Mouse (Mus musculus) thymus, postnatal 0 days (tissue): ENCODE results near the gene Tjp2. TPM values are rescaled to one million over a fixed set of nuclear protein-coding genes. Genes with fewer than 3 reads are reported as not detected.
"Not testable (repeated sequence)": the region's sequence is repeated elsewhere in the genome, so short reads cannot be mapped to it uniquely, and the experiment has no call there.

Experiments used
- DNase-seq: peaks from one replicate; pipeline ENCODE4 v3.0.0-alpha.2; 2015; ENCODE audit warnings: low spot score
- polyA plus RNA-seq: library from polyadenylated mRNA; unstranded; fragments of >200 nt; fragmentation: Nextera tagmentation; extraction: Ambion mirVana; gene quantifications from 2 replicates; pipeline ENCODE4 v1.2.1, GENCODE M21; 2015

Gene Tjp2
- polyA plus RNA-seq, 1 experiment from 2014 or later: 9.5 TPM

DNA sequence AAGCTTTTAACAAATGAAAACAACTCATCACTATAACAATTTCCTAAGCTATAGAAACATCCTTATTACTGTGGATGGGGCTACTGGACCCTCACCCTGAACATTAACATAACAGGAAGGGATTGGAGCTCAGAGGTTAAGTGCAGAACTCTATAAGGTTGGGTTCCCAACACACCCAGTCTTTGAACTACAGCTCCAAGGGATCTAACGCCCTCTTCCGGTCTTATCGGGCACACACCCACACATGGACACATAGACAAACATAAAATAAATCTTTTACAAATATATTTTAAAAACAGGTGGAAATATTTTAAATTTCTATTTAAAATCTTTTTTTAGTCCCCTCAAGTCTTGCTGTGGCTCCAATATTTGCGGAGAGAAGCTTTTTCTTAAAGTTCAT lies 3.4 kb downstream of the Tjp2 start:
- DNase-seq: no peak

DNA sequence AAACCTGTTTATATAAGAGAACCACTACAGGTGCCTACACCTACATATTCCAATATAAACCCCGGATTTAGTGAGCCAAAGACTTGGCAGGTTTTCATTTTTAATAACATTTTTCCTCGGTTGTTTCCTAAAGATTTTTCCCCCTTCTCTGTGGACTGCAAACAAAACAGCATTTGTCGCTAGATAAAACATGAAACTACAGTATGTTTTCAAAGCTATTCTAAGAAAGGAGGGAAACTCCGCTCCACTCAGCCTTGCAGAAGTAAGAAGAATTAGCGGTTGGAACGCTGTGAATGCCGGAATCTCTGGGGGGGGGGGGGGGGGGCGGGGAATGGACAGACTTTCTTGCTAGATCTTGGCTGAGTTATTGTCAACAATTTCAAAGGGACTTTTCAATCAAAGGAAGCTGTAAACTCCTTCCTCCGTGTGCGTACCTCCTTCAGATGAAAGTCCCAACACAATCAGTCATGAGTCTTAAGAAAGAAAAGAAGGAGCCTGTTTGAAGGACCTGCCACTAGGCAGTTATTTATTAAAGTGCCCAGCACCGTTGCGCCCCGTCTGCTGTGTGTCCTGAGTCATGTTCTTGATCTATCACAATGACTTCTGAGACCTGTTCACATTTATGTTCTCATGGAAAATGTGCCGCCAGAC lies 3.9 kb downstream of the Tjp2 start:
- DNase-seq: no peak

DNA sequence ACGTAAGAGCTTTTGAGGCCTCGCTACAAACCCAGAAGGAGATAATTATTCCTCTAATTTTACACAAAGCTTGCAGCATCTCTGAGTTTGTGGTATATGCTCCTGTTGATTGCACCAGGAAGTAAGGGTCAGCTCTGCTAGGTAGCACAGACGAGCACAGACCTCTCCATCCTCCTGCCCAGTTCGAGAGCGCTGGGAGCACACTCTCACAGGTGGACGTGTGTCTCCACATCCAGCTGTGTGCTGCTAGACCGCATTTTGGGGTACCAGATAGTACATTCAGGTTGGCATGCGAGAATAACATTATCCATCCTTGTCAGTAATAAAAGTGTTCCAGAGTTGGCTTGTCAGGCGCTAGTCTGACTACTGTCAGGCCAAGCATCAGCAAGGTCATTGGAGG lies 5.8 kb downstream of the Tjp2 start:
- DNase-seq: no peak

DNA sequence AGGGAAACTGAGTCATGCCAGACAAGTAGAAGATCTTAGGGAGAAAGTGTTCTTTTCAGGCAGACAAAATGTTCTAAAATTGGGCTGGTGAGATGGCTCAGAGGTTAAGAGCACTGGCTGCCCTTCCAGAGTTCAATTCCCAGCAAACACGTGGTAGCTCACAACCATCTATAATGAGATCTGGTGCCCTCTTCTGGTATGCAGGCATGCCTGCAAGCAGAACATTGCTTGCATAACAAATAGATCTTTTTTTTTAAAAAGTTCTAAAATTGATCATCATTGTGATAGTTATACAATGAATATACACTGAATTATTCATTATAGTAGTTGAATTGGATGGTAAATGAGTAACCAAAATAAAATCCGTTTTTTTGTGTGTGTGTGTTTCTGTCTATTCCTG lies 6.5 kb downstream of the Tjp2 start:
- DNase-seq: peak; percentile 10

DNA sequence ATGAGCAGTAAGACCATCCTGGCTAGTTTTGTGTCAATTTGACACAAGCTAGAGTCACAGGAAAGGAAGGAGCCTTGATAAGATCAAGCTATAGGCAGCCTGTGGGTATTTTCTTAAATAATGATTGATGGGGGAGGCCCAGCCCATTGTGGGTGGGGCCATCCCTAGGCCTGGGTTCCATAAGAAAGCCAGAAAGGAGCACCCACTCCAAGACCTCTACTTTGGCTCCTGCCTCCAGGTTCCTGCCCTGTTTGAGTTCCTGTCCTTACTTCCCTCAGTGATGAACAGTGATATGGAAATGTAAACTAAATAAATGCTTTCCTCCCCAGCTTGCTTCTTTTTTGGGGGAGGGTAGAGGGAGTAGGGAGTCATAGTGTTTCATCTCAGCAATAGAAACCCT lies 7.0 kb downstream of the Tjp2 start:
- DNase-seq: no peak

DNA sequence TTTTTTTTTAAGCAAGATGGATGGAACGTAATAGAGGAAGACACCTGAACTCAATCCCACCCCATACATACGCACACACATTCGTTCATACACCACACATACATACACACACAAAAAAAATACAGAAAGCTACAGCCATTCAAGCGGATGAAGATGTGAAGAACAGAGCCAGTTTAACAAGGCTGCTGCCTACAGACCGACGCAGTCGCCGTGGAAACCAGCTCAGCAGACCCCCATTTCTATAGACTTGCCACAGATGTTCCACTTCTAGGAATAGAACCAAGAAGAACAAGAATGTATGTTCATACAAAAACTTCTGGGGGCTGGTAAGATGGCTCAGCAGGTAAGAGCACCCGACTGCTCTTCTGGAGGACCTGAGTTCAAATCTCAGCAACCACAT lies 8.1 kb downstream of the Tjp2 start:
- DNase-seq: no peak

DNA sequence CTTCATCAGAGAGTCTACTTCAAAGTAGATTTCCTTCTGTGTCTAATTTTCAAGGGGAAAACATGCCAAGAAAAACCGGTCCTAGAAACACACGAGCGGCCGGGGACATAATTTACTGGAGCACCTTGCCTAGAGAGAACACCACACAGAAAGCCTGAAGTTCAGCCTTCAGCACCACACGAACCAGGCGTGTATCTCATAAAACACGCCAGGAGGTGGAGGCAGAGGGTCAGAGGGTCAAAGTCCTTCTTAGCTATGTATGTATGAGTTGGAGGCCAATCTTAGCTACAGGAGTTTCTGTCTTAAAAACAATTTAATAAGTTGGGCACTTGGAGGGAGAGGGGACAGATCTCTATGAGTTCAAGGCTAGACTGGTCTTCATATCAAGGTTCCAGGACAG lies 9.9 kb downstream of the Tjp2 start:
- no peak for DNase-seq

DNA sequence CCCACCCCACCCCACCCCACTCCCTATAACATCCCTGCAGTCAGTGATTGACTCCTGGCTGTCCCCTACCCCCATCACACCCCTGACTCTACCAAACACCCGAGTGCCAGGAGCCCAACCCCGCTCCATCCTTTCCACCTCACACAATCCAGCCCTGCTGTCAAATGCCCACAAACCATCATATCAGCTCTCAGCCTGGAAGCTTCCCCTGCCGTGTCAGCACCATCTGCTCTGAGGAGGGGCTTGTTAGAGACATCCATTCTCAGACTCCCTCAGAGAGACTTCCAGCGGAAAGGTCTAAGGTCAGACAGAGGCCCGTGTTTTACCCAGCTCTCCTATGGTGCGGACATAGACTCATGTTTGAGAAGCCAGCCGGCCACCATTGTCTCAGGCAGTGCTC lies 11.5 kb downstream of the Tjp2 start:
- no peak for DNase-seq

DNA sequence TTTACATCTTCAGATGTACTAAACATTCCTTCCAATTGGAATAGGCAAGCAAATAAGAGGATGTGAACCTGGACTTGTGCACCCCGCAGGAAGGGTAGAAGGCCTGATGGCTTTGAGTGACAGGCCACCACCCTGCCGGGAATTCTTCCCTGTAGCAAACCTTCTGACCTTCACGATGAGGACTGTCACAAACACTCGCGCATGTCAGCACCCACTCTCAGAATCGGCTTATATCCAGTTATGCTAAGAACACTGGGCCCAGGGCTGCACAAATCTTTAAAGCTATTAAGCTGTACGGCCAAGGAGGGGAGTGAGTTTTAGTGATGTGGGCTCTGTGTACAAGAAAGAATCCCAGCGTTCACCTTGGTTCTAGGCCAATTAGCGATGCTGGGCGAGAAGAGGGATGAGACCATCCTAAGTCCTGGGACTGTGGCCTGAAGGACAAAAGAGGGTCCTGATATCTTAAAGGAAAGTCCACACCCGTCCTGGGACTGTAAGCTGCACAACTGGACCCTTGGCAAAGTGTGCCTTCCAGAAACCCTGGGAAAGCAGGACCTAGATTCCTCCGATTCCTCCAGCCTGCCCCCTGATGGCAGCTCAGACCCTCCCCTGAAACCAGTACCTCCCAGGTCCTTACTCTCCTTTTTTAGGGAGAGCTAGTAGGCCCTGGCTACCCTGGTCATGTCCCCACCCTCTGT lies 12.1 kb downstream of the Tjp2 start:
- DNase-seq: no peak

DNA sequence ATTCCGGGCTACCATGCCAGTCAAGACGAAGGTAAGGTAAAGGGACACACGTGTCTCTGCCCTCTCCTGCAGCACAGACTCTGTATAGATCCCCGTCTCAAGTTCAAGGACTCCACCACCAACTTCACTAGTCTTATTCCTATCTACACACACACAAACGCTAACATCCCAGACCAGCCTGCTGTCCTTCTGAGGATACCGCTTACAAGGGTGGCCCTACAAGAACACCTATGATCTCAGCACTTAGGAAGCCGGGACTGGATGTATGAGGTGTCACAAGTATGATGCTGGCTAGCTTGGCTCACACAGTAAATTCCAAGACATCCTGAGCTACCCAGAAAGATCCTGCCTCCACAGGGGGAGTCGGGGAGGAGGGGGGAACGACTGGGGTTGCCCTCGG lies 13.7 kb downstream of the Tjp2 start:
- no peak for DNase-seq

DNA sequence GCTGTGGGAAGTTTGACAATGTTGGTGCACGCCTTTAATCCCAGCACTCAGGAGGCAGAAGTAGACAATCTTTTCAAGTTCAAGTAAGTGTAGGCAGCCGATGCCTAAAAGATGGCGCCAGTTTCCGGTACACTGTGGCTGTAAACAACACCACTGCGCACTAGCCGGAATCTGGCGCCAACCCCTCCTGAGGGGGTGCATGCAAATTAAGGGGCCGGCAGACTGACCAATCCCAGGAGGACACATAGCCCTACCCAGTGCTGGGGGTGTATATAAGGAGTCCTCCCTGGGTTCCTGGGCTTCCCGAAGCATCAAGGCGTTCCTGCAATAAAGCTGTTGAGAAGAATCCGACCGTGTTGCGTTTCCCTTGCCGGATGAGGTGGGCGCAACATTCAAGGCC lies 15.3 kb downstream of the Tjp2 start:
- no peak for DNase-seq

DNA sequence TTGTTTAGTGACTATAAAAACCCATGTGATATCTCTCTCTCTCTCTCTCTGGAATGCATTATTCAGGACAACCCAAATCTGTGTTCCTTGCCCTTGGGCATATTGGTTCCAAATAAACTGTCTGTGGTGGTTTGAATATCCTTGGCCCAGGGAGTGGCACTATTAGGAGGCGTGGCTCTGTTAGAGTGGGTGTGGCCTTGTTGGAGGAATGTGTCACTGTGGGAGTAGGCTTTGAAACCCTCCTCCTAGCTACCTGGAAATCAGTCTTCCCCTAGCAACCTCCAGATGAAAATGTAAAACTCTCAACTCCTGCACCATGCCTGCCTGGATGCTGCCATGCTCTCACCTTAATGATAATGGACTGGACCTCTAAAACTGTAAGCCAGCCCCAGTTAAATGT lies 16.9 kb downstream of the Tjp2 start:
- no peak for DNase-seq

DNA sequence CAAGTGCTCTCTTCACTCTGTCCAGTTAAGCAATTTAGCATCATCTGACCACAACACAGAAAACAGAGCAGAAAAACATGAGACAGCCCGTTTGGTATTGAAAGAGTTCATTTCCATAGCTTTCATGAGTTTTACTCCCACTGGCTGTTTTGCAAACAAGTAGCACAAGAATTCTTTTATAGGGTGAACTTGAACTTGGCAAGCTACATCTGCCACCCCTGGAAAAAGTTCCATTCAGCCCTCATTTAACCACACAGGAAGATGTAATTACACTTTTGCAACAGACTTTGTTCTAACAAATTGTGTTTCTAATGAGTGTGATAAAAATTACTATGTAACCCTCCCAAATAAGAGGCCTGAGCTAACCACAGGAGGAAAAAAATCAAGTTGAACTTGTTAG lies 19.8 kb downstream of the Tjp2 start:
- no peak for DNase-seq

DNA sequence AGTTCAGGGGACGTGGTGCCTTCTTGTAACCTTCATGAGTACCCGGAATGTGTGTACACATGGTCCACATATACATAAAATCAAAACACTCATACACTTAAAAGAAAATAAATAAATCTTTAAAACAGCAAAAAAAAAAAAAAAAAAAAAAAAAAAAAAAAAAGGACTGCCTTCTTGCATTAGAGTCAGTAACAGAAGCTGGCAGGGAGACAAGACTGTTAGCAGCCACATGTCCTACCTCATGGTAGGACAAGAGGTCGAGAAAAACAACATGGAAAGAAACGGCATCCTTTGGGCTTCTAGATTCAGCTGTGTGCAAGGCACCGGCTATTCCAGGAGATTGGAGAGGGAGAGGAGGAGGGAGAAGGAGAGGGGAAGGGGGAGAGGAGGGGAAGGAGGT lies 23.0 kb downstream of the Tjp2 start:
- no peak for DNase-seq

DNA sequence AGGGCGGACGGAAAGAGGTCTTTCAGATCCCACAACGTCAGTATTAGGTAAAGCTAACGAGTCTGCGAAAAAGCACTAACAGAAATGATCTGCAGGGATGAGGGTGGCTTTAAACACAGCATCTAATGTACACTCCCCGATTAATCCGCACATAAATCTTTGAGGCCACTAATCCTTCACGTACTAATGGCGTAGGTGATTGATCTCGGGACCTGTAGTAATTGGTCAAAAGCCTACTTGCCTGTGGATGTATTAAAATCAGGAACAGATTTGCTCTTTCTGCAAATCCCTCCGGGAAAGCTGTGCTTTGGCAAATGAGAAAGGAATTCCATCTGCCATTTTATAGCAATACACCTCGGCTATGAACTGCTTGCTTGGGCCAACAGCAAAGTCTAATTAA lies 24.3 kb downstream of the Tjp2 start:
- DNase-seq: no peak

DNA sequence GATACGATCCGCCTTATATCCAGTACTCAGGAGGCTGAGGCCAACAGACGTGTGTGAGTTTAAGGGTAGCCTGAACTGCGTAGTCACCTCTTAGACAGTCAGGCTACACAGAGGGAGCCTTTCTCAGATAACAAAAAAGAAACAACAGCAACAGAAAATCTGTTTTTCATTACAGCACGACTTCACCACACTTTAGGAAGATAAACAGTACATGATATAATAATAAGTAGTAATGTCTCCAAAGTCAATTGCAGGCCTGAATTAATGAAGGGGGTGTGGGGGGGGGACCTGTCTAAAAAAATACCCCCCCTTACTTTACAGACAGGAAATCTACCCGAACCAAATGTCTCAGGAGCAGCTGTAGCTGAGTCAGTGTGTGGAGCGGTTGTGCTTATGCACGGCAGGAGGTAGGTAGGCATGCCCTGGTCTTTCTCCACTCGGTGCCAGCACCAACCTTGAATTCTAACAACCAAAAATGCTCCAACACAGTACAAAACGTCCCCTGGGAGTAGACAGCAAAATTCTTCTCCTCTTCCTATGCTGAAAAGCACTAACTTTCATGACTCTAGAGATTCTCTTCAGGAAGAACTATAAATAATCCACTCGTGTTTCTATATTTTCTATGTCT lies 26.0 kb downstream of the Tjp2 start:
- DNase-seq: no peak

DNA sequence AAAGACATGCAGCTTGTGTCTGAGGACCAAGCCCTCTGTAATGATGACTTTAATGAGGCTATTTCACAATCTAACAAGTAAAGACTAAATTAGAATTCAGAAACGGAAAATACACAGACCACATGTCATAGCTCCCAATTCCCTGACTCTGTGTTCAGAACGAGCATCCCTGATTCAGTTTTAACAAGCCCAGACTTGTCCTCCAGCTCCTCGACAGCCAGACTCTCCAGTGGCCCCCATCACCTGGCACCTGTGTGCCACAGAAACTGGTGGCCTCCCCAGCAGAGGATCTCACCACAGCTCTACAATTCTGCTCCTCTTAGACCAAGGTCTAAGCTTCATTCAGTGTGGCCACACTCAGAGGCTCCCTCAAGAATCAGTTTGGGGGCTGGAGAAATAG lies 27.5 kb downstream of the Tjp2 start:
- no peak for DNase-seq

DNA sequence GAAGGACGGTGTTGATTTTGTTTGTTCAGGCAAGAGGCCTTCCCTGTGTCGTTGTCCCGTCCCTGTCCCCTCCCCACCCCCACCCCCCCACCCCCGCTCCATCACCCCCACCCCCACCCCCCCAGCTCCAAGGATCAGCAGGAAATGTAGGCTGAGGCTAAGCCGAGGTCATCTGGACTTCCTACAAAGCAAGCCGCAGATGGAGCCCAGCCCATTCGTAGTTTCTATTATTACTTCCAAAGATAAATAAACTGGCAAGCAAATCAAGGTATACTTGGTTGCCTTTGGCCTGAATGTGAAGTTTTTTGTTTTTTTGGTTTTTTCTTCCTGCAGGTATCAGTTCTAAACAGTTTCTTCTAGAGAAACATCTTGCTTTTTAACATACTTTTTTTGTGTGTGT lies 29.6 kb downstream of the Tjp2 start:
- no peak for DNase-seq

DNA sequence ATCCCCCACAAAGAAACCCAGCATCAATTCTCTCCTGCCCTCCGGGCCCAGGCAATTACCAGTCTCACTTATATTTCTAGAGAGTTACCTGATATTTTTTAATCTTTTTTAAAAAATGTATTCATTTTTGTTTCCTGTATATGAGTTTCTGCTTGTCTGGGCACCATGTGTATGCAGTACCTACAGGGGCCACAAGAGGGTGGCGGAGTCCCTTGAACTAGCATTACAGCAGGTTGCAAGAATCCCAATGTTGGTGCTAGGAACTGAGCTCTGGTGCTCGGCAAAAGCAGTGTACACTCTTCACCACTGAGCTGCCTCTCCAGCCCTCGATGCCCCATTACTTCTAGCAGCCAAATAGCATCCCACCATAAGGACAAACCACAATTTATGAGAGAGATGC lies 30.6 kb downstream of the Tjp2 start:
- DNase-seq: peak; percentile 6

DNA sequence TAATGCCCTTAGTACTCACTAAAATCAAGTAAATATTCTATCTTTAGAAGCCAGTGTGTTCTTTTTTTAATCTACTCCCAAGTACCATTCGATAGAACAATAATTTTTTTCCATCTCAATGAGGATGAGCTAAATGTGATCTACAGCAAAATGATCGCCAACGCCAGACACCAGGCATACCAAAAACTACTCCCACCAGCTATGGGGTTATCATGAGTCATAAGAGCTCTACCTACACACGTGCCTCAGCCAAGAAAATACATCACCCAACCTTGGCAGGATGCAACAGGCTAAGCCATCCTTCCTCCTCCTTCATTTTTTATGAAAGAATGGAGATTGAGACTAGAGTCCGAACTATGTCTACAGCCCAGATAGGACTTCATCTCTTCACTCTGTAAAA lies 31.9 kb downstream of the Tjp2 start:
- DNase-seq: no peak

DNA sequence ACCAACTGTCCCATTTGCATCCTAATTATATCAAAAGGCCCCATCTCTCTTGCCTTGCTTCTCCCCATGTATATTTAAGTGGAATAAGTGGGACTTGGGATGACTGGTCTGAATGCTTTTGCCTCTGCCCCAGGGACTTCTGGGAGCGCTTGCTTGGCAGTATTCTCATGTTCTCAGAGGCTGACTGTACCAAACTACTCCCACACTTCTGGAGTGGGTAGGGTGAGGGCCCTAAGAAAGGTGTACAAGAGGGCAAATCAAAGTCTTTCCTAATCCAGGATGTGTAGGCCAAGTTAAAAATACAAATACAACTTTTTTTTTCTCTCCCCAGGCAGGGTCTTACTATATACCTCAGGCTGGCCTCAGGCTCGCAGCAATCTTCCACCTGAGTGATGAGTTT lies 37.0 kb downstream of the Tjp2 start:
- DNase-seq: no peak

DNA sequence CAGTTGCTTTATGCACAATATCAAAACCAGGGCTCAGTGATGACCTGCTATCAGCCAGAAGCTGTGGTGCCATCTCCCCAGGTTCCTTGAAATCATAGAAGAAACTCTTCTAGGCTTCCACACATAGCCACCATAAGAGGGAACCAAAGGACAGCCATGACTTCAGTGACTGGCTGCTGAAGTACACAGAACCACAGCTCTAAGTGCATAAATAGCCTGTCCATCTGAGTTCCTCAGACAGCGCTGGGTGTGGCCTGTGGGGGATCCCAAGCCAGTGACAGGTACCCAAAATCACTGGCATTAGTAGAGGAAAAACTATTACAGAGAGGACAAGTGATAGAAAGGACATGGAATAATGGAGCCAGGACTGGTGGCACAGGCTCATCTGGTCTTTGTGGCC lies 37.5 kb downstream of the Tjp2 start:
- DNase-seq: not testable (repeated sequence)

DNA sequence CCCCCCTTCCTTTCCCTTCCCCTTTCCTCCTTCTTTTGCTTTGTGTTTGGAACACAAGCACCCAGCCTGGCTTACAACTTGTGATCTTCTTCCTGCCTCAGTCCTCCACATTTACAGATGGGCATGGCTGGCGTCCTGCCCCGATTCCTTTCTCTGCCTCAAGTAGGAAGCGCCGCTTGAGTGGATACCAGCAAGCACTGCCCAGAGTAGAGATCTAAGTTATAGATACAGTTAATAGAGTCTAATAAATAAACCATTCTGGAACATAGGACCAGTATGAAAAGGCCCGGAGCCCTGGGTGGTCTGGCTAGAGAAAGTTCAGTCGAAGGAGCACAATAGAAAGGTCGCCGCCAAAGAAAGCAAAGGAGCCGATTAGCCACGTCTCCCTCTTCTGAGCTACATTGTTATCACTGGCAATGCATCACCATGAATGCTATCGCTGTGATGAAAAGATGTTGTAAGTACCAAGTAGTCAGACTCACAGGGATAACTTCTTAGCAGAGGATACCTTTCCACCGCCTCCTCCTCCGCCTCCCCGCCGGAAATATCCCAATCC lies 41.1 kb downstream of the Tjp2 start:
- DNase-seq: no peak
